Mouse (Mus musculus): ENCODE results near the gene Zkscan6. TPM values are rescaled to one million over a fixed set of nuclear protein-coding genes. Genes with fewer than 3 reads are reported as not detected.

Zkscan6 gene
- polyA plus RNA-seq, 1 experiment: 6.4 TPM

DNA sequence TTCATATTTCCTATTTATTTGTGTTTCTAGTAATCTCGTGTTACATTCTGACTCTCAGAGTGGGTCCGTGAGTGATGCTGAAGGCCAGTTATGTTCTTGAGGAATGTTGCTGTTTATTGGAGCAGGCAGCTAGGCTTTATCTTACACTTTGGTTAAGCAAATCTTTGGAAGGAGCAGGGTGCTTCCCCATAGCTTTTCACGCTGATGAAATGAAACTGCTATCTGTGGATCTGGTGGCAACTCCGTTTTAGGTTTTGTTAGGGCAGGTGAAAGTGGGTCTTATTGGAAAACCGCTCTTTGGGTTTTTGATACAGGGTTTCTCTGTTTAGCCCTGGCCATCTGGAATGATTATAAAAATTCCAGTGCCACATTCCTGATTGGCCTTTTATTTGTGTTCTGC lies 5.1 kb downstream of the Zkscan6 start:
- Histone ChIP-seq H3K36me3 (ENCODE audit: control insufficient read depth, insufficient read depth) (no peaks in the 10 kb centered on the region), H3K4me3 (no peak overlapping the region), H3ac (ENCODE audit: control insufficient read depth, insufficient read length) (no peak overlapping the region), H3K27me3 (ENCODE audit: control insufficient read depth, insufficient read depth, insufficient read length) (no peaks in the 10 kb centered on the region), H3K79me2 (ENCODE audit: control insufficient read depth, insufficient read depth) (peaks cover 39% of the 10 kb centered on the region), H3K4me2 (ENCODE audit: low read depth) (no peak overlapping the region)
- TF ChIP-seq REST (IDR thresholded peaks at IDR 0.05; ENCODE audit: insufficient read depth, insufficient read length): no peak
- TF ChIP-seq POLR2AphosphoS2 (IDR thresholded peaks at IDR 0.05; ENCODE audit: insufficient read length, low read depth): no peak
- no peak for TF ChIP-seq TCF3 (IDR thresholded peaks at IDR 0.05; ENCODE audit: insufficient read length, low read depth)
- no peak for TF ChIP-seq TCF12 (IDR thresholded peaks at IDR 0.05; ENCODE audit: insufficient read depth, poor library complexity, severe bottlenecking)

DNA sequence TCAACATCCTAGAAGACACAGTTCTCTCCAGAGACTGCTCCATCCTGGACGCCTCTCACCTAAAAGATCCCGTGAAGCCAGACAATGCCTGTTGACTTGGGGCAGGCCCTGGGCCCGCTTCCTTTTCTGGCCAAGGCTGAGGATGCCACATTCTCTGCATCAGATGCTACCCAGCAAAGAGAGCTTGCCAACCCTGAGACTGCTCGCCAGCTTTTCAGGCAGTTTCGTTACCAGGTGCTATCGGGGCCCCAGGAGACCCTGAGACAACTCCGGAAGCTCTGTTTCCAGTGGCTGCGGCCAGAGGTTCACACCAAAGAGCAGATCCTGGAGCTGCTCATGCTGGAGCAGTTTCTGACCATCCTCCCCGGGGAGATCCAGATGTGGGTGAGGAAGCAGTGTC lies 7.4 kb downstream of the Zkscan6 start:
- H3K36me3 ChIP-seq (ENCODE audit: control insufficient read depth, insufficient read depth): no peaks in the 10 kb centered on the region
- H3K4me2 ChIP-seq (ENCODE audit: low read depth): no peak overlapping the region
- TF ChIP-seq E2F4 (IDR thresholded peaks at IDR 0.05; ENCODE audit: insufficient read depth) (no peak), MAX (IDR thresholded peaks at IDR 0.05; ENCODE audit: low read depth) (no peak), TCF3 (IDR thresholded peaks at IDR 0.05; ENCODE audit: insufficient read length, low read depth) (no peak), REST (IDR thresholded peaks at IDR 0.05; ENCODE audit: insufficient read depth, insufficient read length) (no peak), SRF (IDR thresholded peaks at IDR 0.05; ENCODE audit: control insufficient read depth, insufficient read length, low read depth) (no peak), USF1 (IDR thresholded peaks at IDR 0.05; ENCODE audit: low read depth) (no peak), POLR2A (IDR thresholded peaks at IDR 0.05; ENCODE audit: insufficient read length, low read depth) (no peak), TCF12 (IDR thresholded peaks at IDR 0.05; ENCODE audit: insufficient read depth, poor library complexity, severe bottlenecking) (no peak), CEBPB (IDR thresholded peaks at IDR 0.05; ENCODE audit: insufficient read depth, poor library complexity, severe bottlenecking) (no peak), MYOG (IDR thresholded peaks at IDR 0.05; ENCODE audit: control insufficient read depth in 1 of 3, insufficient read depth in 1 of 3, insufficient read length in 2 of 3, low read depth in 2 of 3) (no peak), POLR2AphosphoS2 (IDR thresholded peaks at IDR 0.05; ENCODE audit: insufficient read length, low read depth) (no peak), MYOD1 (IDR thresholded peaks at IDR 0.05; ENCODE audit: control insufficient read depth in 1 of 3, insufficient read length in 2 of 3, low read depth in 2 of 3) (no peak)
- H3K27me3 ChIP-seq (ENCODE audit: control insufficient read depth, insufficient read depth, insufficient read length): no peaks in the 10 kb centered on the region
- peaks cover 20% of the 10 kb centered on the region for H3K79me2 ChIP-seq (ENCODE audit: control insufficient read depth, insufficient read depth)
- H3ac ChIP-seq (ENCODE audit: control insufficient read depth, insufficient read length): no peak overlapping the region
- no peak overlapping the region for H3K4me3 ChIP-seq

- Histone ChIP-seq H3K27me3 (ENCODE audit: control insufficient read depth, insufficient read depth, insufficient read length) (no peaks in the 10 kb centered on the region), H3K79me2 (ENCODE audit: control insufficient read depth, insufficient read depth) (peaks cover 6% of the 10 kb centered on the region), H3ac (ENCODE audit: control insufficient read depth, insufficient read length) (no peak overlapping the region), H3K4me3 (no peak overlapping the region), H3K4me2 (ENCODE audit: low read depth) (peak overlapping the region; percentile 45), H3K36me3 (ENCODE audit: control insufficient read depth, insufficient read depth) (peaks cover under 1% of the 10 kb centered on the region)
- TF ChIP-seq MYOD1 (IDR thresholded peaks at IDR 0.05; ENCODE audit: control insufficient read depth in 1 of 3, insufficient read length in 2 of 3, low read depth in 2 of 3) (peak in 1 of 3 experiments; percentile 12), SRF (IDR thresholded peaks at IDR 0.05; ENCODE audit: control insufficient read depth, insufficient read length, low read depth) (no peak)
These were observed 9.3 kb downstream of the Zkscan6 start for GRCm38 (mm10) chr11:65816237-65816636.

- TF ChIP-seq MAX (IDR thresholded peaks at IDR 0.05; ENCODE audit: low read depth): no peak
- no peak for TF ChIP-seq POLR2AphosphoS2 (IDR thresholded peaks at IDR 0.05; ENCODE audit: insufficient read length, low read depth)
- TF ChIP-seq POLR2A (IDR thresholded peaks at IDR 0.05; ENCODE audit: insufficient read length, low read depth): no peak
- TF ChIP-seq MYOD1 (IDR thresholded peaks at IDR 0.05; ENCODE audit: control insufficient read depth in 1 of 3, insufficient read length in 2 of 3, low read depth in 2 of 3): no peak
- TF ChIP-seq MYOG (IDR thresholded peaks at IDR 0.05; ENCODE audit: control insufficient read depth in 1 of 3, insufficient read depth in 1 of 3, insufficient read length in 2 of 3, low read depth in 2 of 3): no peak
- no peak for TF ChIP-seq TCF3 (IDR thresholded peaks at IDR 0.05; ENCODE audit: insufficient read length, low read depth)
- no peak for TF ChIP-seq CEBPB (IDR thresholded peaks at IDR 0.05; ENCODE audit: insufficient read depth, poor library complexity, severe bottlenecking)
- no peak for TF ChIP-seq TCF12 (IDR thresholded peaks at IDR 0.05; ENCODE audit: insufficient read depth, poor library complexity, severe bottlenecking)
- TF ChIP-seq USF1 (IDR thresholded peaks at IDR 0.05; ENCODE audit: low read depth): no peak
- TF ChIP-seq REST (IDR thresholded peaks at IDR 0.05; ENCODE audit: insufficient read depth, insufficient read length): no peak
- TF ChIP-seq E2F4 (IDR thresholded peaks at IDR 0.05; ENCODE audit: insufficient read depth): no peak
- Histone ChIP-seq H3K27me3 (ENCODE audit: control insufficient read depth, insufficient read depth, insufficient read length) (no peaks in the 10 kb centered on the region), H3ac (ENCODE audit: control insufficient read depth, insufficient read length) (no peak overlapping the region), H3K4me3 (no peak overlapping the region), H3K79me2 (ENCODE audit: control insufficient read depth, insufficient read depth) (no peaks in the 10 kb centered on the region), H3K36me3 (ENCODE audit: control insufficient read depth, insufficient read depth) (peaks cover 19% of the 10 kb centered on the region), H3K4me2 (ENCODE audit: low read depth) (peak overlapping the region; percentile 21)
These were observed 11.2 kb downstream of the Zkscan6 start for GRCm38 (mm10) chr11:65818193-65818592.

DNA sequence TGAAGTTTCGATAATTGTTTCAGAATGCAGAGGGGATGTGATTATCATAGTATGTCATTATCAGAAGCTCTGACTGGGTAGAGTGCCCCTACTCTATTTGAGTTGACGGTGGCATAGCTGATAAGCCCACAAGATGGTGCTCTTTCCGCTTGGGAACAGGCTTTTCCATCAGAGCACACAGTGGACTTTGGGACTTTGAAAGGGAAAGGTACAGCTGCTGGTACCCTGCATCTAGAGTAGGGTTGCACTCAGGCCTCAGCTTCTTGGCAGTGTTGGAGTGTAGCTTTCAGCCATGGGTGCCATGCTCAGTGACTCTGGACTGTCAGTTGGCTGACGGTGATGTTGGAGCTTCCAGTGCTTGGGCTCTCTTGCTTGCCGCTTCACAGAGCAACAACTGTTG lies 13.3 kb downstream of the Zkscan6 start:
- Histone ChIP-seq H3K79me2 (ENCODE audit: control insufficient read depth, insufficient read depth) (no peaks in the 10 kb centered on the region), H3K4me2 (ENCODE audit: low read depth) (no peak overlapping the region), H3ac (ENCODE audit: control insufficient read depth, insufficient read length) (no peak overlapping the region), H3K36me3 (ENCODE audit: control insufficient read depth, insufficient read depth) (peaks cover 31% of the 10 kb centered on the region), H3K4me3 (no peak overlapping the region), H3K27me3 (ENCODE audit: control insufficient read depth, insufficient read depth, insufficient read length) (no peaks in the 10 kb centered on the region)
- TF ChIP-seq E2F4 (IDR thresholded peaks at IDR 0.05; ENCODE audit: insufficient read depth): no peak
- TF ChIP-seq MYOG (IDR thresholded peaks at IDR 0.05; ENCODE audit: control insufficient read depth in 1 of 3, insufficient read depth in 1 of 3, insufficient read length in 2 of 3, low read depth in 2 of 3): no peak
- no peak for TF ChIP-seq MAX (IDR thresholded peaks at IDR 0.05; ENCODE audit: low read depth)
- TF ChIP-seq SRF (IDR thresholded peaks at IDR 0.05; ENCODE audit: control insufficient read depth, insufficient read length, low read depth): no peak
- TF ChIP-seq CEBPB (IDR thresholded peaks at IDR 0.05; ENCODE audit: insufficient read depth, poor library complexity, severe bottlenecking): no peak
- TF ChIP-seq MYOD1 (IDR thresholded peaks at IDR 0.05; ENCODE audit: control insufficient read depth in 1 of 3, insufficient read length in 2 of 3, low read depth in 2 of 3): no peak
